Mouse (Mus musculus) MEL (cell line): ENCODE results near the gene Nlk. TPM values are rescaled to one million over a fixed set of nuclear protein-coding genes. Genes with fewer than 3 reads are reported as not detected.

ENCODE experiments used
- DNase-seq: peaks from one replicate; pipeline ENCODE4 v3.0.0; 2011; ENCODE audit warnings: low read depth, low spot score
- H3K27ac ChIP-seq: 2 replicates; pipeline ENCODE4 v1.5.1; 2012; ENCODE audit warnings: low read depth, mild to moderate bottlenecking, control low read depth, low read length, moderate library complexity; ENCODE audit not compliant: control insufficient read depth
- H3K27me3 ChIP-seq, 2 experiments: fragments of 150-350 bp in 1 of 2; sonication (generic) in 1 of 2; 2 replicates each; pipeline ENCODE4 v1.6.1; 2012; ENCODE audit warnings: low read length in 2 of 2, mild to moderate bottlenecking in 2 of 2, improper control_type of control experiment in 1 of 2, moderate library complexity in 1 of 2; ENCODE audit not compliant: insufficient read depth in 2 of 2, control insufficient read depth in 1 of 2
- H3K36me3 ChIP-seq, 2 experiments: 2 replicates each; pipeline ENCODE4 v1.6.1; 2012 to 2014; ENCODE audit warnings: low read length in 2 of 2, improper control_type of control experiment in 1 of 2, inconsistent platforms in 1 of 2, mild to moderate bottlenecking in 1 of 2; ENCODE audit not compliant: insufficient read depth in 2 of 2, control insufficient read depth in 1 of 2
- H3K4me1 ChIP-seq, 2 experiments: fragments of 150-350 bp in 1 of 2; sonication (generic) in 1 of 2; 2 replicates each; pipeline ENCODE4 v1.6.1; 2012; ENCODE audit warnings: low read length in 2 of 2, improper control_type of control experiment in 1 of 2, mild to moderate bottlenecking in 1 of 2; ENCODE audit not compliant: insufficient read depth in 2 of 2, control insufficient read depth in 1 of 2
- H3K4me3 ChIP-seq, 2 experiments: fragments of 150-350 bp in 1 of 2; sonication (generic) in 1 of 2; 2 replicates each; pipeline ENCODE4 v1.5.1; 2012; ENCODE audit warnings: low read depth in 2 of 2, low read length in 2 of 2, mild to moderate bottlenecking in 2 of 2, moderate library complexity in 2 of 2, control low read depth in 1 of 2, improper control_type of control experiment in 1 of 2; ENCODE audit not compliant: control insufficient read depth in 1 of 2, insufficient read depth in 1 of 2
- H3K79me2 ChIP-seq: 2 replicates; pipeline ENCODE4 v1.6.1; 2012; ENCODE audit warnings: mild to moderate bottlenecking, low read length, moderate library complexity; ENCODE audit not compliant: control insufficient read depth, poor library complexity, insufficient read depth
- H3K9ac ChIP-seq: 2 replicates; pipeline ENCODE4 v1.6.1; 2012; ENCODE audit warnings: low read depth, mild to moderate bottlenecking, control low read depth, low read length, moderate library complexity; ENCODE audit not compliant: control insufficient read depth, poor library complexity, severe bottlenecking
- H3K9me3 ChIP-seq: fragments of 150-350 bp; sonication (generic); replicated peaks from 2 replicates; pipeline ENCODE4 v1.6.1; 2012; ENCODE audit warnings: mild to moderate bottlenecking, low read length, improper control_type of control experiment, moderate library complexity; ENCODE audit not compliant: insufficient read depth
- BHLHE40 ChIP-seq: IDR thresholded peaks from 2 replicates; pipeline ENCODE4 v1.6.1; 2012; ENCODE audit warnings: low read depth, mild to moderate bottlenecking, inconsistent platforms, low read length, improper control_type of control experiment, borderline replicate concordance
- CHD1 ChIP-seq: IDR thresholded peaks from 2 replicates; pipeline ENCODE4 v1.6.1; 2012; ENCODE audit warnings: low read depth, mild to moderate bottlenecking, inconsistent platforms, low read length, improper control_type of control experiment
- CHD2 ChIP-seq: IDR thresholded peaks from 2 replicates; pipeline ENCODE4 v1.6.1; 2011; ENCODE audit warnings: low read length, improper control_type of control experiment
- CTCF ChIP-seq, 3 experiments: IDR thresholded peaks in 2 of 3; conservative IDR thresholded peaks in 1 of 3; 2 replicates each; pipeline ENCODE4 v1.5.1; 2011 to 2012; ENCODE audit warnings: low read length in 3 of 3, low read depth in 2 of 3, mild to moderate bottlenecking in 2 of 3, improper control_type of control experiment in 1 of 3, inconsistent platforms in 1 of 3, mixed read lengths in 1 of 3, moderate library complexity in 1 of 3; ENCODE audit not compliant: control insufficient read depth in 1 of 3, insufficient read depth in 1 of 3, poor library complexity in 1 of 3, severe bottlenecking in 1 of 3
- E2F4 ChIP-seq: IDR thresholded peaks from 2 replicates; pipeline ENCODE4 v1.6.1; 2011; ENCODE audit warnings: low read depth, low read length, improper control_type of control experiment, borderline replicate concordance
- ELF1 ChIP-seq: IDR thresholded peaks from 2 replicates; pipeline ENCODE4 v1.6.1; 2014; ENCODE audit warnings: low read depth, mild to moderate bottlenecking, inconsistent platforms, low read length, improper control_type of control experiment, moderate library complexity
- EP300 ChIP-seq, 2 experiments: IDR thresholded peaks; 2 replicates each; pipeline ENCODE4 v1.6.1; 2011; ENCODE audit warnings: improper control_type of control experiment in 2 of 2, low read length in 2 of 2, low read depth in 1 of 2, mild to moderate bottlenecking in 1 of 2
- GABPA ChIP-seq: IDR thresholded peaks from 2 replicates; pipeline ENCODE4 v1.6.1; 2012; ENCODE audit warnings: low read depth, mild to moderate bottlenecking, inconsistent platforms, low read length, improper control_type of control experiment, moderate library complexity
- HCFC1 ChIP-seq: IDR thresholded peaks from 2 replicates; pipeline ENCODE4 v1.6.1; 2012; ENCODE audit warnings: low read depth, mild to moderate bottlenecking, inconsistent platforms, low read length, improper control_type of control experiment, moderate library complexity
- KAT2A ChIP-seq: conservative IDR thresholded peaks from 2 replicates; pipeline ENCODE4 v1.6.1; 2012; ENCODE audit warnings: low read depth, low read length, improper control_type of control experiment, inconsistent platforms
- MAFK ChIP-seq: IDR thresholded peaks from 2 replicates; pipeline ENCODE4 v1.6.1; 2011; ENCODE audit warnings: low read depth, mild to moderate bottlenecking, low read length, improper control_type of control experiment, borderline replicate concordance
- MEF2A ChIP-seq: IDR thresholded peaks from 2 replicates; pipeline ENCODE4 v1.6.1; 2014; ENCODE audit warnings: low read depth, mild to moderate bottlenecking, inconsistent platforms, low read length, improper control_type of control experiment; ENCODE audit not compliant: poor library complexity, insufficient replicate concordance, severe bottlenecking; ENCODE audit errors: extremely low read depth
- MYB ChIP-seq: IDR thresholded peaks from 2 replicates; pipeline ENCODE4 v1.6.1; 2011; ENCODE audit warnings: mild to moderate bottlenecking, low read depth, low read length, improper control_type of control experiment
- MYC ChIP-seq: IDR thresholded peaks from 2 replicates; pipeline ENCODE4 v1.6.1; 2011; ENCODE audit warnings: low read depth, mild to moderate bottlenecking, low read length, improper control_type of control experiment, moderate library complexity
- NELFE ChIP-seq: IDR thresholded peaks from 2 replicates; pipeline ENCODE4 v1.6.1; 2011; ENCODE audit warnings: low read depth, low read length, improper control_type of control experiment
- POLR2A ChIP-seq, 2 experiments: IDR thresholded peaks; 2 replicates each; pipeline ENCODE4 v1.6.1; 2011 to 2012; ENCODE audit warnings: low read length in 2 of 2, mild to moderate bottlenecking in 2 of 2, control low read depth in 1 of 2, improper control_type of control experiment in 1 of 2, low read depth in 1 of 2, moderate library complexity in 1 of 2; ENCODE audit not compliant: control insufficient read depth in 1 of 2, insufficient read depth in 1 of 2, poor library complexity in 1 of 2
- POLR2AphosphoS2 ChIP-seq: IDR thresholded peaks from 2 replicates; pipeline ENCODE4 v1.6.1; 2011; ENCODE audit warnings: low read length, improper control_type of control experiment
- RCOR1 ChIP-seq: IDR thresholded peaks from 2 replicates; pipeline ENCODE4 v1.6.1; 2012; ENCODE audit warnings: low read depth, mild to moderate bottlenecking, inconsistent platforms, low read length, improper control_type of control experiment
- SIN3A ChIP-seq: IDR thresholded peaks from 2 replicates; pipeline ENCODE4 v1.6.1; 2012; ENCODE audit warnings: low read length, improper control_type of control experiment, inconsistent platforms
- TBP ChIP-seq: IDR thresholded peaks from 2 replicates; pipeline ENCODE4 v1.8.0; 2011; ENCODE audit warnings: low read depth, low read length, improper control_type of control experiment
- USF1 ChIP-seq: IDR thresholded peaks from 2 replicates; pipeline ENCODE4 v1.6.1; 2014; ENCODE audit warnings: low read depth, mild to moderate bottlenecking, inconsistent platforms, low read length, improper control_type of control experiment, moderate library complexity
- USF2 ChIP-seq, 2 experiments: IDR thresholded peaks; 2 replicates each; pipeline ENCODE4 v1.6.1; 2011 to 2012; ENCODE audit warnings: improper control_type of control experiment in 2 of 2, low read length in 2 of 2, borderline replicate concordance in 1 of 2, inconsistent platforms in 1 of 2, low read depth in 1 of 2, mild to moderate bottlenecking in 1 of 2; ENCODE audit not compliant: insufficient read depth in 1 of 2
- ZC3H11A ChIP-seq: IDR thresholded peaks from 2 replicates; pipeline ENCODE4 v1.6.1; 2012; ENCODE audit warnings: low read depth, mild to moderate bottlenecking, inconsistent platforms, low read length, improper control_type of control experiment
- ZMIZ1 ChIP-seq: IDR thresholded peaks from 2 replicates; pipeline ENCODE4 v1.6.1; 2012; ENCODE audit warnings: low read depth, mild to moderate bottlenecking, inconsistent platforms, low read length, improper control_type of control experiment, moderate library complexity
- polyA plus RNA-seq, 2 experiments: library from polyadenylated mRNA; stranded (reverse) in 1 of 2; unstranded in 1 of 2; fragments of >175 nt in 1 of 2; fragments of >200 nt in 1 of 2; gene quantifications; 2 replicates each; pipeline versions ENCODE4 v1.2.1 to v1.2.4; 2012; ENCODE audit warnings: low replicate concordance in 2 of 2, low read depth in 1 of 2; ENCODE audit not compliant: insufficient read length in 2 of 2, insufficient read depth in 1 of 2, missing spikeins in 1 of 2
- total RNA-seq: library from RNA; depleted of rRNA; stranded (reverse); fragments of 300-350 nt; gene quantifications from 2 replicates; pipeline ENCODE4 v1.2.3, GENCODE M21; 2012

Gene Nlk
- total and polyA plus RNA-seq, 3 experiments, result 16.9 to 17.9 TPM; not detected in 1

DNA sequence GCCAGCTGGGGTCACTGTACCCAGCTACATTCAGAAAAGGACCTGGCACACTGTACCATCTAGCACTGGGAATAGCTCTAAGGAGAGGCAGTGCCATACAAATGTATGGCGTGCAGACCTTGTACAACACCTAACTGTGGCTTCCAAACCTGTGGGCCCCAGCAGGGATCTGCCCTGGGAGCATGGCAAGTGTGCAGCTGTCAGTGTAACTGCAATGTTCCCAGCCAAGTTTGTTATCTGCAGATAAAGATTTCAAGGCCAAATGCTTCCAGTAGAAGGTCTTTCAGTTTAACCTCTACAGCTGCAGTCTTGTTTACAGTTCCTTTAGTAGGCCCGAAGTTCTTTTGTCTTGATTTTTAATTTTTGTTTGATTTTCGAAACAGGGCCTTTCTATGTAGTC is 141.6 kb downstream of the Nlk start (continued):
- TF ChIP-seq USF2 (IDR thresholded peaks at IDR 0.05; ENCODE audit: borderline replicate concordance in 1 of 2, insufficient read depth in 1 of 2, low read depth in 1 of 2, low read length in 2 of 2), result no peak
- no peak for TF ChIP-seq CHD2
- TF ChIP-seq USF1, result no peak
- no peak for TF ChIP-seq TBP
- TF ChIP-seq MAFK, result no peak
- 0 out of 2 replicates have a peak, but pooled peaks have one; percentile 9 for TF ChIP-seq MYB
- TF ChIP-seq GABPA, result no peak

DNA sequence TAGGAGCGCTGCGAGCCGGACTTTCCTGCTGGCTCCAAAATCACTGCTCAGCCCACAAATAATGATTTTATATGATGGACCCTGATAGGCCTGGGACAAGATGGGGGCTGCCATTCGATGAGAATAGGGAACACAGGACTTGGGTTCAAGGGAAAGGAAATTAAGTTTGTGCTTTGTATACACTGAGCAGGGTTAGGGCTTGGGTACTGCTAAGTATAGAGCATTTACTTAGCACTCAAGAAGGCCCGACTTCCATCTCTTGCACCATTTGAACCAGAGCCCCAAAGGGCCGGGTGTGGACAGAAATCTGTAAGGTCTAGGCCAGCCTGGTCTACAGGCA is 146.1 kb downstream of the Nlk start:
- Histone ChIP-seq H3K4me3 (peak overlapping the region; percentile 50 to 87), H3K4me1 (peaks cover 31 to 36% of the 10 kb centered on the region in 2 experiments), H3K36me3 (peaks cover 0 to 35% of the 10 kb centered on the region in 2 experiments; a peak in 3 of 4 replicates), H3K9ac (peak overlapping the region; percentile 59), H3K27ac (no peak overlapping the region), H3K27me3 (no peaks in the 10 kb centered on the region), H3K9me3 (no peaks in the 10 kb centered on the region), H3K79me2 (peaks cover 33% of the 10 kb centered on the region)
- TF ChIP-seq RCOR1 (peak; percentile 51; the same call in 1 of the 2 replicates), NELFE (no peak), GABPA (0 out of 2 replicates have a peak, but pooled peaks have one; percentile 7)
- no peak for DNase-seq

DNA sequence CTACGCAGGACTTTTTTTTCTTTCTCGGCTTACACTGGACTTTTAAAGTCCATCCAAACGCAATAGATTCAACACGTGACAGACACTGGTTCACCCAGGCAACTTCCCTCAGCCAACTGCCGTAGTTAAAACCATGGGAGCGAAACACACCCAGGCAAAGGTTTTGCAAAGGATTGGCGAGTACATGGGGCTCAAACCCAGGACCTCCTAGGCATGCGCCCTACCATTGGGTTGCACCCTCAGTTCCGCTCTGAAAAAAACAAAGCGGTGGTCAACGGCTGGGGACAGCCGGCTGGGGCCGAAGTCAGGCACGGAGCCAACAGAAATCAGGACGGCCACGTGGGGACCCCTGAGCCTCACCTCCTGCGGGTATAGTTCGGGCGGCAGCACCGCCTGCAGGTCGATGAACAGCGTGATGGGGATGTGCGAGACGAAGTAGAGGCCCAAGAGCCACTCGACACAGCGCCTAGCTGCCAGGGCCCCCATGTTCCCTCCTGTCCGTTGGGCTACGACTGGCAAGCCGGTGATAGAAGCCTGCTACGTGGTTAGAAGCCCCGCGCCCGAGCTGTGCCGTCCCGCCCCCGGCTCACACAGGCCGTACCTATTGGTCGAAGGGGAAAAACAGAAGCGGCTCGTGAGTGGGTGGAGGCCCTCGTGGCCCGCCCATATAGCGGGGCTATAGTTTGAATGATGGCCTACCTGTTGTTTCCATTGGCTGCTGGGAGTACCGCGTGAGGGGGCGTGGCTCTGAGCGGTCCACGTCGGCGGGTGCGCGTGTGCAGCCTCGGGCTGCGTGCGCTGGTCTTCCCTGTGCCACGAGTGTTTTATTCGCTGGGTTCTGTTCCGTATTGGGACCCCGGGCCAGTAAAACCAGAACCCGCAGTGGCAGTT is 146.8 kb downstream of the Nlk start, which contains the start of gene Tmem97:
Gene Tmem97 (minus strand): TSS at position 610 of the 891 bp plus-strand sequence.
- peak within 1 kb of the TSS; percentile 66 for H3K9ac ChIP-seq
- H3K4me3 ChIP-seq, result peak within 1 kb of the TSS; percentile 66 to 99
- H3K27ac ChIP-seq, result peak within 1 kb of the TSS; percentile 45
- peaks cover 37% of the 10 kb centered on the region for H3K79me2 ChIP-seq
- no peaks in the 10 kb centered on the region for H3K9me3 ChIP-seq
- peak; percentile 100 for DNase-seq
- peaks cover 0 to 35% of the 10 kb centered on the region in 2 experiments; a peak in 3 of 4 replicates for H3K36me3 ChIP-seq
- H3K27me3 ChIP-seq, result no peaks in the 10 kb centered on the region
- H3K4me1 ChIP-seq, result peaks cover 29 to 34% of the 10 kb centered on the region in 2 experiments
- peak; percentile 53 for TF ChIP-seq KAT2A
- no peak for TF ChIP-seq CTCF (IDR thresholded peaks at IDR 0.05 in 2 of 3, conservative IDR thresholded peaks at IDR 0.05 in 1 of 3; ENCODE audit: control insufficient read depth in 1 of 3, insufficient read depth in 1 of 3, low read depth in 2 of 3, low read length in 3 of 3, poor library complexity in 1 of 3, severe bottlenecking in 1 of 3)
- TF ChIP-seq HCFC1, result peak; percentile 79
- TF ChIP-seq MEF2A, result no peak
- TF ChIP-seq USF1, result peak; percentile 91
- TF ChIP-seq SIN3A, result peak; percentile 91
- peak in 1 of 2 experiments; percentile 18; a peak in 2 of 4 replicates for TF ChIP-seq EP300 (IDR thresholded peaks at IDR 0.05; ENCODE audit: low read depth in 1 of 2, low read length in 2 of 2)
- TF ChIP-seq NELFE, result peak; percentile 95
- TF ChIP-seq TBP, result peak; percentile 89
- TF ChIP-seq CHD2, result peak; percentile 85
- peak; percentile 80 for TF ChIP-seq BHLHE40
- peak; percentile 90 for TF ChIP-seq POLR2AphosphoS2
- TF ChIP-seq ZC3H11A, result no peak
- 0 out of 2 replicates have a peak, but pooled peaks have one; percentile 72 for TF ChIP-seq E2F4
- TF ChIP-seq POLR2A (IDR thresholded peaks at IDR 0.05; ENCODE audit: control insufficient read depth in 1 of 2, insufficient read depth in 1 of 2, low read depth in 1 of 2, low read length in 2 of 2, poor library complexity in 1 of 2), result peak; percentile 74 to 98
- TF ChIP-seq CHD1, result peak; percentile 1
- peak; percentile 94 for TF ChIP-seq ZMIZ1
- TF ChIP-seq MYC, result peak; percentile 94
- TF ChIP-seq USF2 (IDR thresholded peaks at IDR 0.05; ENCODE audit: borderline replicate concordance in 1 of 2, insufficient read depth in 1 of 2, low read depth in 1 of 2, low read length in 2 of 2), result peak in 1 of 2 experiments; percentile 61; a peak in 1 of 4 replicates
- TF ChIP-seq ELF1, result 0 out of 2 replicates have a peak, but pooled peaks have one; percentile 19
- TF ChIP-seq MYB, result peak; percentile 55
- no peak for TF ChIP-seq RCOR1
